Mouse (Mus musculus): ENCODE measurements around the gene Ankrd6. TPM values are rescaled to one million over a fixed set of nuclear protein-coding genes. Genes with fewer than 3 reads are reported as not detected.

The Ankrd6 gene
- total and polyA plus RNA-seq, 3 experiments, result 1.3 to 2.1 (median 1.6) TPM

DNA sequence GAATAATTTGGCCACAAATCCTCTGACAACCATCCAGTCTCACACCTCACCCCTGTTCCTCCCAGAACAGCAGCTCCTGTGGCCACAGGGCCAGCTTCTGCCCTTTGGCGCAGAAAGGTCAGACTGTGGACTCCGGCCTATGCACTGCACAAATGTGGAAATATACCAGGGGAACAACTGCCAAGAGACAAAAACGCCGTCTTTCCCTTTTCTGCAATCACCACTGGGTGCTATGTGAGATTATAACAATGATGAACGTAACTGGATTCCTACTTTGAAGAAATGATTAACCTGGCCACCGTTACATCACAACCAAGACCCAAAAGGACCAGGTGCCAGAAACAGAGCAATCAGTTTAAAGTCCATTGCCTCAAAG lies 85.8 kb downstream of the Ankrd6 start:
- no peak overlapping the region for H3K27ac ChIP-seq (ENCODE audit: insufficient read depth, low read depth)
- 0 out of 4 replicates have a peak, but pooled peaks cover 0 to 5% of the 10 kb centered on the region in 2 experiments for H3K4me1 ChIP-seq (ENCODE audit: control insufficient read depth in 1 of 2, insufficient read depth in 2 of 2)
- no peak overlapping the region for H3K9ac ChIP-seq (ENCODE audit: insufficient read depth, low read depth)
- in situ Hi-C loops (cut with MboI; ENCODE audit: low pct_ligation_motif_present, low pct_unique_long_range_greater_than_20kb, low sequenced_read_pairs), result no loop called here
- dilution Hi-C loops (cut with MboI; ENCODE audit: extremely low pct_ligation_motif_present, extremely low pct_unique_long_range_greater_than_20kb, low sequenced_read_pairs), result no loop called here
- no peaks in the 10 kb centered on the region for H3K36me3 ChIP-seq (replicated peaks in 1 of 2; ENCODE audit: control insufficient read depth in 1 of 2, insufficient read depth in 1 of 2, low read length in 1 of 2)
- H3K27me3 ChIP-seq (replicated peaks), result no peaks in the 10 kb centered on the region
- DNase-seq (ENCODE audit: extremely low read depth), result no peak
- no peaks in the 10 kb centered on the region for H3K9me3 ChIP-seq (replicated peaks; ENCODE audit: low read length)
- TF ChIP-seq MAZ (IDR thresholded peaks at IDR 0.05; ENCODE audit: low read depth, low read length) (no peak), MXI1 (IDR thresholded peaks at IDR 0.05; ENCODE audit: low read depth, low read length) (no peak), NELFE (IDR thresholded peaks at IDR 0.05; ENCODE audit: low read depth, low read length) (no peak), E2F4 (IDR thresholded peaks at IDR 0.05; ENCODE audit: insufficient replicate concordance, low read depth, low read length) (no peak), MAX (IDR thresholded peaks at IDR 0.05; ENCODE audit: low read length) (no peak), IRF4 (IDR thresholded peaks at IDR 0.05; ENCODE audit: low read depth, low read length) (no peak), CTCF (conservative IDR thresholded peaks at IDR 0.05 in 1 of 2, IDR thresholded peaks at IDR 0.05 in 1 of 2; ENCODE audit: low read depth in 2 of 2, low read length in 2 of 2) (no peak), MEF2A (IDR thresholded peaks at IDR 0.05; ENCODE audit: borderline replicate concordance, low read depth, low read length) (no peak), ZC3H11A (IDR thresholded peaks at IDR 0.05; ENCODE audit: low read depth, low read length) (no peak), POLR2AphosphoS2 (IDR thresholded peaks at IDR 0.05; ENCODE audit: low read depth, low read length) (no peak), RAD21 (IDR thresholded peaks at IDR 0.05; ENCODE audit: low read depth, low read length) (no peak), ETS1 (conservative IDR thresholded peaks at IDR 0.05; ENCODE audit: low read depth, low read length) (no peak), HCFC1 (IDR thresholded peaks at IDR 0.05; ENCODE audit: low read depth, low read length) (no peak), USF1 (IDR thresholded peaks at IDR 0.05; ENCODE audit: low read depth, low read length) (no peak), UBTF (IDR thresholded peaks at IDR 0.05; ENCODE audit: low read depth, low read length) (no peak), CHD2 (IDR thresholded peaks at IDR 0.05; ENCODE audit: low read length) (no peak), ELF1 (IDR thresholded peaks at IDR 0.05; ENCODE audit: low read depth, low read length) (no peak), MAFK (IDR thresholded peaks at IDR 0.05; ENCODE audit: insufficient replicate concordance, low read length) (no peak), JUND (conservative IDR thresholded peaks at IDR 0.05; ENCODE audit: low read depth, low read length) (no peak)
- no peaks in the 10 kb centered on the region for H3K79me2 ChIP-seq (replicated peaks; ENCODE audit: control insufficient read depth, extremely low read depth, insufficient read depth, poor library complexity, severe bottlenecking)
- no peak overlapping the region for H3K4me3 ChIP-seq (replicated peaks in 1 of 3; ENCODE audit: low read depth in 2 of 3, low read length in 2 of 3, poor library complexity in 1 of 3)
- H3K4me2 ChIP-seq (ENCODE audit: insufficient read depth, low read depth, poor library complexity, severe bottlenecking), result no peak overlapping the region

GRCm38 (mm10) chr4:32864131-32864866 lies 86.3 kb downstream of the Ankrd6 start:
- Histone ChIP-seq H3K9me3 (replicated peaks; ENCODE audit: low read length) (no peaks in the 10 kb centered on the region), H3K27me3 (replicated peaks) (no peaks in the 10 kb centered on the region), H3K4me2 (ENCODE audit: insufficient read depth, low read depth, poor library complexity, severe bottlenecking) (no peak overlapping the region), H3K4me3 (replicated peaks in 1 of 3; ENCODE audit: low read depth in 2 of 3, low read length in 2 of 3, poor library complexity in 1 of 3) (no peak overlapping the region), H3K4me1 (ENCODE audit: control insufficient read depth in 1 of 2, insufficient read depth in 2 of 2) (no peaks in the 10 kb centered on the region), H3K9ac (ENCODE audit: insufficient read depth, low read depth) (no peak overlapping the region), H3K79me2 (replicated peaks; ENCODE audit: control insufficient read depth, extremely low read depth, insufficient read depth, poor library complexity, severe bottlenecking) (no peaks in the 10 kb centered on the region), H3K36me3 (replicated peaks in 1 of 2; ENCODE audit: control insufficient read depth in 1 of 2, insufficient read depth in 1 of 2, low read length in 1 of 2) (no peaks in the 10 kb centered on the region), H3K27ac (ENCODE audit: insufficient read depth, low read depth) (no peak overlapping the region)
- dilution Hi-C loops (cut with MboI; ENCODE audit: extremely low pct_ligation_motif_present, extremely low pct_unique_long_range_greater_than_20kb, low sequenced_read_pairs) (no loop called here), in situ Hi-C loops (cut with MboI; ENCODE audit: low pct_ligation_motif_present, low pct_unique_long_range_greater_than_20kb, low sequenced_read_pairs) (no loop called here)
- TF ChIP-seq KAT2A (IDR thresholded peaks at IDR 0.05; ENCODE audit: insufficient replicate concordance, low read length) (no peak), SMC3 (IDR thresholded peaks at IDR 0.05; ENCODE audit: low read depth, low read length) (no peak), MAFK (IDR thresholded peaks at IDR 0.05; ENCODE audit: insufficient replicate concordance, low read length) (no peak), RAD21 (IDR thresholded peaks at IDR 0.05; ENCODE audit: low read depth, low read length) (no peak), ZNF384 (IDR thresholded peaks at IDR 0.05; ENCODE audit: low read depth, low read length) (no peak), JUND (conservative IDR thresholded peaks at IDR 0.05; ENCODE audit: low read depth, low read length) (no peak), RCOR1 (conservative IDR thresholded peaks at IDR 0.05; ENCODE audit: low read depth, low read length) (no peak), POLR2AphosphoS2 (IDR thresholded peaks at IDR 0.05; ENCODE audit: low read depth, low read length) (no peak), ZMIZ1 (IDR thresholded peaks at IDR 0.05; ENCODE audit: low read depth, low read length) (no peak), TBP (conservative IDR thresholded peaks at IDR 0.05; ENCODE audit: low read depth, low read length) (no peak), EP300 (IDR thresholded peaks at IDR 0.05; ENCODE audit: low read length) (no peak), ZC3H11A (IDR thresholded peaks at IDR 0.05; ENCODE audit: low read depth, low read length) (no peak), NRF1 (IDR thresholded peaks at IDR 0.05; ENCODE audit: low read depth, low read length) (no peak)
- no peak for DNase-seq (ENCODE audit: extremely low read depth)
